Mouse (Mus musculus) testis, adult 2 months (tissue): ENCODE measurements around the gene Nrk.

Source experiments
- CTCF ChIP-seq: fragments of 200-500 bp; IDR thresholded peaks from 2 replicates; pipeline ENCODE4 v1.5.1; 2012; ENCODE audit warnings: low read depth, mild to moderate bottlenecking, inconsistent platforms, low read length, moderate library complexity; ENCODE audit not compliant: control insufficient read depth, insufficient read depth, insufficient replicate concordance
- POLR2A ChIP-seq: fragments of 200-500 bp; IDR thresholded peaks from 2 replicates; pipeline ENCODE4 v1.6.1; 2012; ENCODE audit warnings: low read depth, mild to moderate bottlenecking, inconsistent platforms, low read length, moderate library complexity; ENCODE audit not compliant: control insufficient read depth

- TF ChIP-seq POLR2A (no peak), CTCF (no peak)
These were observed 113.7 kb downstream of the Nrk start for GRCm38 (mm10) chrX:139027909-139028308.
